Mouse (Mus musculus) c-Kit-positive CD71-positive TER-119-negative erythroid progenitor cells, embryonic 14.5 days (primary cell): ENCODE results near the gene Pimreg.

Experiments used
- DNase-seq: peaks from one replicate; pipeline ENCODE4 v3.0.0-alpha.2; 2013; ENCODE audit warnings: low read depth

The Pimreg gene

GRCm38 (mm10) chr11:72041768-72042607 is at the start of gene Pimreg:
Gene Pimreg (plus strand): TSS chr11:72042032.
- DNase-seq: peak; percentile 60

- no peak for DNase-seq
Observed at GRCm38 (mm10) chr11:71992438-71992837, 49.4 kb upstream of the Pimreg start.

- DNase-seq: no peak
Observed at GRCm38 (mm10) chr11:71995968-71996511, 45.8 kb upstream of the Pimreg start.

- no peak for DNase-seq
Observed at GRCm38 (mm10) chr11:71996805-71997204, 45.0 kb upstream of the Pimreg start.

GRCm38 (mm10) chr11:72000194-72000593 is 41.6 kb upstream of the Pimreg start:
- no peak for DNase-seq

- DNase-seq: no peak
Observed at GRCm38 (mm10) chr11:72002138-72002853, 39.5 kb upstream of the Pimreg start.

- DNase-seq: no peak
Observed at GRCm38 (mm10) chr11:72003171-72003570, 38.7 kb upstream of the Pimreg start.

GRCm38 (mm10) chr11:72005547-72005946 is 36.3 kb upstream of the Pimreg start:
- no peak for DNase-seq

GRCm38 (mm10) chr11:72010367-72010766 is 31.5 kb upstream of the Pimreg start:
- DNase-seq: no peak

GRCm38 (mm10) chr11:72010940-72011722 is 30.7 kb upstream of the Pimreg start:
- DNase-seq: no peak

- DNase-seq: no peak
Observed at GRCm38 (mm10) chr11:72011955-72012354, 29.9 kb upstream of the Pimreg start.

- DNase-seq: no peak
Observed at GRCm38 (mm10) chr11:72014674-72015073, 27.2 kb upstream of the Pimreg start.

GRCm38 (mm10) chr11:72016518-72017252 is 25.1 kb upstream of the Pimreg start:
- no peak for DNase-seq

- no peak for DNase-seq
Observed at GRCm38 (mm10) chr11:72017253-72017601, 24.6 kb upstream of the Pimreg start.

- no peak for DNase-seq
Observed at GRCm38 (mm10) chr11:72021015-72021414, 20.8 kb upstream of the Pimreg start.

- DNase-seq: no peak
Observed at GRCm38 (mm10) chr11:72022827-72023226, 19.0 kb upstream of the Pimreg start.

GRCm38 (mm10) chr11:72023581-72023980 is 18.3 kb upstream of the Pimreg start:
- no peak for DNase-seq

GRCm38 (mm10) chr11:72024193-72024781 is 17.5 kb upstream of the Pimreg start:
- peak; percentile 47 for DNase-seq

GRCm38 (mm10) chr11:72025843-72026242 is 16.0 kb upstream of the Pimreg start:
- DNase-seq: peak; percentile 35

- DNase-seq: no peak
Observed at GRCm38 (mm10) chr11:72026516-72026915, 15.3 kb upstream of the Pimreg start.

- DNase-seq: no peak
Observed at GRCm38 (mm10) chr11:72027836-72028235, 14.0 kb upstream of the Pimreg start.
